Mouse (Mus musculus): ENCODE data around the gene Rasgef1b.

The Rasgef1b gene

DNA sequence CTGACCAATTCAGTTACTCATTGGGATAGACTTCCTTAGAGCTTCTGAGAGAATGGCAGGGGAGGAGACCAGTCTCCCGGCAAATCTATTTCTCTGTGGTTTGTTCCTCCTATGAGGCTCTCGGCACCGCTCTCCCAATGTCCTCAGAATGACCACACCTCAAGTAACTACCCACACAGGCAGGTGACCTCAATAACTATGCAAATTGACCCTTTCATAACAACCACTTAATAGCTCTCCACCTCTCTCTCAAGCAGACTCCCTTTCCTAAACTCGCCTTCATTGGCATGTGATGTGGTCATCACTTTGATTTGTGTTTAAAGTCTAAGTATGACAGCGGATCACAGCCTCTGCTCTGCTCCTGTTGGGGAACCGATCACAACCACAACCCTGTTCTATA is 281.4 kb downstream of the Rasgef1b start:
- no peak for DNase-seq (ENCODE audit: low read depth)

DNA sequence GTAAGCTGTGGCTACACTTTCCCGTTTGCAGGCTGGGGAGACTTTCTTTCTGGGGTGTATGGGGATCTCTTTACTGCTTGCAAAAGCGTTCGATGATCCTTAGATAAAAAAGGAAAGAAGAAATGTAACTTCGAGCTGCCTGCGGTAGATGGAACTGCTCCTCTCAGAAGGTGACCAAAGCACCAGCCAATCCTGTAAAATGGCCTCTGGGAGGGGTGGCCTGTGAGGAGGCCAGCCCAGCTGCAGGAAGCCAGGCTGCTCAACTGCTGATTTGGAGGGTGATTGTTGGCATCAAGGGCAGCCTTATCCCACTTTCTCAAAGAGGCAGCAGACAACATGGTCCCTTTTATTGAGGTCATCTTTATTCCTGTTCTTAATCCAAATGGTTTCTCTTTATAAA is 283.6 kb downstream of the Rasgef1b start:
- DNase-seq (ENCODE audit: low read depth): no peak

DNA sequence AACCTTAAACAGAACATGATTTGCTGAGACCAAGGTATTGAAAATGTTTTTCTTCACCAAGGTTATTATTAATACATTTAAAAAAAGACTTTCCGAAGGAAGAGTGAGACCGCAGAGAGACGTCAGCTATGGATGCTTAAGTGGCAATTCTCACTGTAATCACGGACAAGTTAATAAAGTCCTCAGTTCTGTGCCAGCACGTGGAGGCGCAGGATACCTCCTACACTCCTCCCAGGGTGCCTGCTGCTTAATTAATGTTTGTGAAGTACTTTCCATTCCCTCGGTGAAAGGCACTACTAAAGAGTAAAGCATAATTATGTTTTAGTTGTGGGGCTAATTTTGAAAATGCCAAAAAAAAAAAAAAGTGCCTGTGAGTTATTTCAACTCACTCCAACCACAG is 284.1 kb downstream of the Rasgef1b start:
- DNase-seq (ENCODE audit: low read depth): no peak

DNA sequence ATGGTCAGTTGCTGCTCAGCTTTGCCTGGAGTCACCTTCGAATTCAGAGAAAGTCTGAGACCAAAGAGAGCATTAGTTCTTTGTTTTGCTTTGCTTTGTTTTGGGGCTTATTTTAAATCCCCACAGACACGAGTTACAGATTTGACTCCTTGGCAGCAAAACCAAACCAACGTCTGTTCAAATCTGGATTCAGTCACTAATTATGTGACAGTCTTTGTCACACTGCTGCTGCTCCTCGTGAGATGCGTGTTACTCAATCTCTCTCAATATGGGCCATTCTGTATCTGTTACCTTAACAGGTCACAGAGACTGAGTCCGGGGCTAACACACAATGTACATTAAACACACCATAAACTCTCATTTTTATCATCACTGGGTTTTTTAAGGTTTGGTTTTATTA is 288.8 kb downstream of the Rasgef1b start:
- DNase-seq (ENCODE audit: low read depth): no peak

DNA sequence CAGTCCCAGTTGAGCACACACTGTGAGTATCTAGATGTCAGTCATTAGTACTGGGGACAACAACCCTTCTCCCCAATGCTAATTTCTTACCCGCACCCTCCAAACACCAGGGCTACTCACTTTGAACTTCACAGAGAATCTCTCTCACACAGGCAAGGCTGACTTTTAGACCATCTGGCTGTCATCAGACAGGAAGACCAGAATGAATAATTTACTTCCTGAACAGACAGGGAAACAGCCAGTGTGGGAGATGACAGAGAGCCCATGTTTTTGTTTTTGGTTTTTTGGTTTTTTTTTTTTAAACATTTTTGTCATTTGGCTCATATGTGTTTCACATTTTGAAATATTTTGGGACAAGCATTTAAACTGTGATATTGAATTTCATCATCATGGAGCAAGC is 290.3 kb downstream of the Rasgef1b start:
- DNase-seq (ENCODE audit: low read depth): no peak

DNA sequence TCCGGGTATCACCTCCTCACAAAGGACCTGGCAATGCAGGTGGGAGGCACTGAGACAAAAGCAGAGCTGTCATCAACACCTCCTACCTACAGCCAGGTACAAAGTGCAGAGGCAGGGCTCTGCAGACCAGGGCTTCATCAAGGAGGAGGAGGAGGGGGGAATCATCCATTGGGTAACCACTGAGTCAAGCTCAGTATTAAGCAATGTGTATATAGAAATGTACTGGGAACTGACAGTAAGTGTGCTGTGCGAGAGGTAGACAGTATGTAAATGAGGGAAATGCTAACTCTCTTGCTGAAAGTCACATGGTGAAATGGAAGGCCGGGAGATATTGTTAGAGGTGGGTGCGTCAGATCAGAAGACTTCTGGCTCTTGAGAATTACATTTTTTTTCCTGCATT is 294.6 kb downstream of the Rasgef1b start:
- no peak for DNase-seq (ENCODE audit: low read depth)

DNA sequence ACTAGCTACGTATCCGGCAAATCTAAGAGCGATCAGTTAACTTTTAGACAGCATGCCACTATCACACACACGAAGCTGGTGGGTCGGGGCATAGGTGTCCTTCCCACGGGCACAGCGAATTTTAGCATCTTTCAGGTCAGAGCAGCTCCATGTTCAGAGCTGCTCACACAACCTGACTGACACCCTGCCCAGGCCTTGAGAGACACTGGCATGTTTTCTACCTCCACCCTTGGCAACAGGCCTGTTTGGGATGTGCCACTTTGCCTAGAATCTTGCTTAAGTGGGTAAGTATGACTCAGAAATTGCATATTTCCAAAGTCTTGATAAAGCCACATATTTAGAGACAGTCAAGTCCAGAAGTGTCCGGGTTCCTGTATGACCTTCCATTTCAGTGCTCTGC is 296.4 kb downstream of the Rasgef1b start:
- DNase-seq (ENCODE audit: low read depth): no peak

DNA sequence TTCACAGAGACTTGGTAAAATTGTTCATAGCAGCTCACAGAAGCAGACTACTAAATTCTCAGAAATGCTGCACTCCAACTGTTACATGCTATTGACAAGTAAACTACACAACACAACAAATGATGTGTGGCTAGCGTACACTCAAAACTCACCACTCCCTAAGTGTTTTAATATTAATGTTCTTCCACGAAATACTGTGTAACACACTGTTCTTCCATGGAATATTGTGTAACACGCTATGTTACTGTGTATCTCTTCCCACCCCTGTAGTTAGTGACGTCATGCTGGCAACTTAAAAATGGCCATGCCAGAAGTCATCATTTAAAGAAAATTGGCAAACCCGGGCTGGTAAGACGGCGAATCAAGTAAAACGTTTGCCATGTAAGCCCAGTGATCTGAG is 299.6 kb downstream of the Rasgef1b start:
- DNase-seq (ENCODE audit: low read depth): no peak

DNA sequence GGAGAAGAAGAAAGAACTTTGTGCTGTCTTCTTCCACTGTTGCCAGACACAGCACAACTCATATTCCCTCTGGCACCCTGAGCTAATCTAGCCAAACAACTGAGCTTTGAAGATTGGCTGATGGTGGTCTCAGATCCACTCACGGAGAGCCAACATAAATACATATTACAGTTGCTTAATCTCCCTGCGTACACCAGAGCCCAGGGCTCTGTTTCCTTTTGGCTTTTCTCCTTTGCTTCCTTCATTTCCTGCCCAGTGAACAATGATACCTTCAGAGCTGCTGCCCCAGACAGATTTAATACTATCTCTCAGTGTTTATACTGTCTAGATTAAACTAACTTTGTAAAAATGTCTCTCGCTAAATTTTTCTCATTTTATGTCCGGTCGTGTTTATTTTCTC is 300.2 kb downstream of the Rasgef1b start:
- no peak for DNase-seq (ENCODE audit: low read depth)

DNA sequence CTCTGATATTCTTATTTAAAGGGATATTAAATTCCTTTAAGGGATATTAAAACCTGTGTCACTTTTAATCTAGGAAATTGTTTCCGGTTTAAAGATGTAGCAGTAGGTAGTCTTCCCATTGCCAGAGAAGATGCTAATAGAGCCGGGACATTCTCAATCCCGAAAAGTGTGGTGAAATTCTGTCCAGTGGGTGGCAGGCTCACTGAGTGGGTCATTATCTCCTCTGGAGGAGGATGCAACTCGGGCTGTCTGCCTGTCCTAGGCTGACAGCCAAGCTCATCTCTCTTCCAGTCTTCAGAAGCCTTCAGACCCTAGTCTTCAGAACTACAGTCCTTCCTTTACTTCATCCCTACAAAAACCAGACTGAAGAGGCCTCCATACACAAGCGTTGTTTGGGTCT is 305.6 kb downstream of the Rasgef1b start:
- no peak for DNase-seq (ENCODE audit: low read depth)

DNA sequence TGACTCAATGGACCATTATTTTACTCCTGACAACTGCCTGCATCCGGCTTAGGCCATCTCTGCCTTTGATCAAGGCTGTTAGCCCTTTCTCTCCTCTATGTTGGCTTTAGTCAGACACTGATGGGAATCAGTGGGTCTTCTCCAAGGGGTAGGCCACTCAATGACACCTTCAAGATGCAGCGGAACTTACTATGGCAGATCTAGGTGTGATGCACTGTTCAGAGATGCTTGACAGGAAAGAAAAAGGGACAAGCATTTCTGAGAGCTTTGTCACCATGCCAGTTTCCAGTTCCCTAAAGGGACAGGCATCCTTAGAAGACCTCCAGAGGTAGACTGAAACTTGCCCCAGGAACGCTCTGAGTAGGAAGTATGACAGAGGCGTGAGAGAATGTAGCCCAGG is 306.0 kb downstream of the Rasgef1b start:
- DNase-seq (ENCODE audit: low read depth): no peak

DNA sequence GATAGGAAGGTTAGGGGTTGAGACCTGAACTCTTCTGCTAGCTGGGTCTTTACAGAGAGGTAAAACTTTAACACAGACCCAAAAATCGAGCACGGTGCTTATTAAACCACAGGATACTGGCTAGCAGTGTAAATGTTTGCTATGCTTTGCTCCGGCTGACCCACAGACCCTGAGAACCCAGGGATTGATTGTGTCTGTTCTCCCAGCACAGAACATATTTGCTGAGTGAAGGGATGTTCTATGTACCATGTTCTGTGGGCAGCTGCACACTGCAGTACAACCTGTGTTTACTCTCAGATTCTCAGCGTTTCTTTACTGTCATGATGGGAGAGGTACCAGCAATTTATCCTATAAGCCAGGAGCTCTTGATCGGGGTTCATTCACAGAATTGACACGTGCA is 306.8 kb downstream of the Rasgef1b start:
- no peak for DNase-seq (ENCODE audit: low read depth)

DNA sequence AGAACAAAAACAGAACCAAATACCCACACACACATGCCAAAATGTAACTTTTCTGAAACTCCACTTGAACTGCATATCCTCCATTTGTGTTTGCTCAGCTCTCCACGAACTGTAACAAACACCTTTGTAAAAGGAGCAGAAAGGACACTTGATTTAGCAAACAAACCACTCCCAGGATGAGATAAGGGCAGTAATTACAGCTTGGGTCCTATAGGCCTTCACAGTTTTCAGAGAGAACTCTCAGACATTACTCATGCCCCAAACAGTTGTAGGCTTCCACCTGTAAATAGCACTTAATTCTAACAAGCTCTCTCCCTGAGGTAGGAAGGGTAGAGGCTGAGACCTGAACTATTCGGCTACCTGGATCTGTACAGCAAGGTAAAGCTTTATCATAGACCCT is 309.0 kb downstream of the Rasgef1b start:
- DNase-seq (ENCODE audit: low read depth): no peak

DNA sequence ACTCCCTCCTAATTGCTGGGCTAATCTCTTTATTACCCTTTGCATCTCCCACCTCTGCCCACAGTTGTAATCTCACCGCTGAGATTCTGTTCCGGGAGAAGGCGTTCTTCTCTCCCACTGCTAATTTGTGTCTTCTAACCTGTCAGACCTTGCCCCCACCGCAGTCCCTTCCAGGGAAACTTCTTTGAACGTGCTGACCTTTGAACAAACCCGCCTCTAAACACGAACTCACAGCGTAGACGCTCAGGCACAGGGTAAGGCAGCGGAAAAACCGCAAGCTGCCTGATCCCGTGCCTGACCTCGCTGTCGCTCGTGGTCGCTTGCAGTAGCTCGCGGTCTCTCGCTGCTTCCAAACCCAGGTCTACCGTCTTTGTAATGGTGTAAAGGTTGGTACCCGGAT is 312.0 kb downstream of the Rasgef1b start:
- DNase-seq (ENCODE audit: low read depth): no peak

DNA sequence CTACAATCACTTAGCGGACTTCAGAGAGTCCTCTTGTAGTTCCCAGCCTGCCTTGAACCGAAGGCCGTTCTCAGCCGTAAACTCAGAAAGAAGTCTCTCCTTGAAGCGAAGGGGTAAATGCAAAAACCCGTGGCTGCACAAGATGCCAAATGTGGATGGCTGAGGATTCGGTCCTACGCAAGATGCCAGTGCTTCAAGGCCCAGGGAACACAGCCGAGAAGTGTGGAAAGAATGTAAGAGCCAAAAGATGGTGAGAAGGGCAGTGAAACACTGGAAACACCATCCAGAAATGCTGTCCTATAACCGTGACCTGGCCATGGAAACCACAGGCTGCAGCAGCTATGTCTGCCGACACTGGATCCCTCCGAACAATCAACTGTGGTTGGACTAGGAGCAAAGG is 313.2 kb downstream of the Rasgef1b start:
- DNase-seq (ENCODE audit: low read depth): no peak

DNA sequence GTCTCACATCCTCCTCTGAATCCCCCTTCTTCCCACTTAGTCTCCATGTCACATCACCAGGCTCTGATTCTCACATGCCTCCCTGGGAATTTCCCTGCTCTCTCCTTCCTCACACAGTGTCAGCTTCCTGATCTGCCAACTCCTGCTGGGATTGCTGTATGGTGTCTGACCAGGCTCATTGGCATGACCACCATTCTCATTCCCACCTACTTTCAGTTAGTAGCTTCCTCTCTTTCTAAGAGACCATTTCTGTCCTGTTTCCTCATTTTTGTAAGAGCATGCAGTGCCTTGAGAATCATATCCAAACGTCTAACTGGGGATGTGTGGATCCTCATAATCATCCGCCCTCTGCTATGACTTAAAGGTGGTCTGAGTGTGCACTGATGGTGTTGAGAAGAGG is 313.8 kb downstream of the Rasgef1b start:
- no peak for DNase-seq (ENCODE audit: low read depth)

DNA sequence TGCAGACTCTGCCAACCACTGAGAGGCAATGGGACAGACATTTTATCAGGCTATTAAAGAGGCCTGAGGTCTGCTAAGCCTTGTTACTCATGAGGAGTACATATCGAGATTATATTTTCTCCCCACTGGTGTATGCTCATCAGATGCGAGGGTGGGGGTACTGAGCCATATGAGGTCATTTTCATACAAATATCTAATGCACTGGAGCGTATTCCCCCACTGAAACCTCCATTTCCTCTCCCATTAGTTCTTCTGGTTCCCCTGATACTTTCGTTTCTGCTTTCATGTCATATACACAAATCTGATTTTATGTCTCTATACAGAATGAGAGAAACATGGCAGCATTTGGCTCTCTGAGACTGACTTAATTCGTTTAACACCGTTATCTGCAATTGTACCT is 314.6 kb downstream of the Rasgef1b start:
- no peak for DNase-seq (ENCODE audit: low read depth)

DNA sequence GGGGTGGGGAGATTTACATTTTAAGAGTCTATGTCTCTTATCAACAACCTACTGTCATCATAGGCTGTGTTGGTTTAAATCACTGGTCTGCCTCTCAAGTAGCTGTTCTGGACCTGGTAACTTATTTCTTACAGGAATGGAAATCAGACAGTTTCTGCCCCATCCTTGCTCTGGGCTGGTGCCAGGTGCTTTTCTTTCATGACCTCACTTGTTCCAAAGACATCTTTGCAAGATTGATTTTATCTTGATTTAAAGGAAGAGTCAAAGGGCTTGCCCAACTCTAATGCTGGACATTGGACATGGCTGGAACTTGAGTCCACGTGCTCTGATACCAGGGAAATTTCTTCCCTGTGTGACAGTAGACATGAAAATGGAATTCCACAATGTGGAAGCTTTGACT is 315.0 kb downstream of the Rasgef1b start:
- no peak for DNase-seq (ENCODE audit: low read depth)

DNA sequence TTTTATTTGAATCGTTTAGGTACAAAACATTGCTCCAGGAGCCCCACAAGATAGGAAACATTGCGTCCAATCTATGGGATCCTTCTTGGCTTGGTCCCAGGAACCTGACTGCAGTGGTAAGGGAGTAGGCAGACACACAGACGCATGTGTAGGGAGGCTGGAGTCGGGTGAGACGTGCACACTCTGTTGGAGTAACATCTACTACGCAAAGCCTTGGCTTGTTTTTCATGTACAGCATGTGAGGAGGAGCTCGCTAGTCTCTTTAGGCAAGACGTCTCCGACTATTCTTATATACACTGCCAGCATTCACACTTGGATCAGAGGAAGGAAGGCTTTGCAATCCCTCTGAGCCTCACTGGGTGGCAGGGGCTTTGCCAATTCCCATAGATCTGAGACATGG is 315.5 kb downstream of the Rasgef1b start:
- no peak for DNase-seq (ENCODE audit: low read depth)

DNA sequence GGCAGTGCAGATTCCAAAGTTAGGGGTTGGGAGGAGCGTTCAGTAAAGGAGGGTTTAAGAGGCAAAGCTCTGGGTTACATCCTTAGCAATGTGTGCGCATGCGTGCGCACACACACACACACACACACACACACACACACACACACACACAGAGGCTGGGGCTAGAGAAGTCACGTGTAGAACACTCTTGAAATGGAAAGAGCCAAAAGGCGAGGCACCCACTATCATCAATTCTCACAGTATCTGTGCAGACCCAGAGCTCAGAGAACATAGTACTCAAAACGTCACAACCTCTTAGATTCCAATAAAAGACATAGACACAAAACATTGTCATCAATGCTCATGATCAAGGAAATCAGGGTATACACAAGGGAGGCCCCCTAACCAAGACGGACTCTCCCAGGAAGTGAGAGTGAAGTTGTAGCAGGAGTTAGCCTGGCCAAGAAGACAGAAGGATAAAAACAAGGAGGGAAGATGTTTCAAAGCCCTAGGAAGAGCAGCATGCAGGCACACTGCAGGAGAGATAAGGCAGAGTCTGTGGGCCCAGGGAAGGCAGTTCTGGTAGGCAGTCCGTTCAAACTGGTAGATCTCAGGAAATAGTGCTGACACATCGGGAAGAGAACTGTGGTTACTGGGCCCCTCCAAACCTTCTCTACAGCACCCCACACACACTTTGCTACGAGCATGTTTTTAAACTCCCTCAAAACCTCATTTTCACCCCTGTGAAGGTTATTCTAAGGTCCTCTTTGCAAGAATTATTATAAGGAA is 324.3 kb downstream of the Rasgef1b start:
- no peak for DNase-seq (ENCODE audit: low read depth)

DNA sequence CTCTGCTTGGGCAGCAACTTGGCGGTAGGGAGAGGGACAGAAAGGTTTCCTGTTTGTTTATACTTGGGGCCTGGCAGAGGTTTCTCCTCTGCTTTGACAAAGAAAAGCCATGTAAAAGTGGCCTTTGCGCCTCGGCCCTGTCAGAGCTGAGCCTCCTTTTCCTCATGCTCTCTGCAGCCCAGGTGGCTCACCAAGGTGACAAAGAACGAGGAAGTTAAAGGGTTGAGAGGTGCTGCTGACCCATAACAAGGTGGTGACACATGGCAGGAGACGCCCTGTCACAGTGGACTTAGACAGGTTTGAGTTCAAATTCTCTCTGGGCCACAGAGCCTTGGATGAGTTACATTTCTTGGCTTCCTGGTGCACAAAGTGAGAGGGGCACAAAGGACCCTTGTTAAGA is 325.5 kb downstream of the Rasgef1b start:
- no peak for DNase-seq (ENCODE audit: low read depth)

DNA sequence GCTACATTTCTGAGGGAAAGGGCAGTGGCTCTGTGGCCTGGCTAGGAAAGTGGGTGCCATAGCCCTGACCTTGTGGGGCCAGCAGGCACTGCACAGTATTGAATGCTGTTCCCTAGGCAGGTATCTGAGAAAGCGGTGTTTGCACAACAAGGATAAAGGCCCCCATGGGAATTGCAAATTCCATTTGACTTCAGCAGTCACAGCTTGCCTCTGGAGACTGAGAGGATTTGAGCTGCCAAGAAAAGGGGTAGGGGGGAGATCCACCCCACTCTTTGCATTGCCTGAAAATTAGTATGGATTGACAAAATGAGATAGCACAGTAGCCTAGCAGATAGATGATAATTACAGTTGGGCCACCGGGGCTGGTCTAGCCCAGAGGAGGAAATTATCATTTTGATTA is 326.1 kb downstream of the Rasgef1b start:
- DNase-seq (ENCODE audit: low read depth): no peak

DNA sequence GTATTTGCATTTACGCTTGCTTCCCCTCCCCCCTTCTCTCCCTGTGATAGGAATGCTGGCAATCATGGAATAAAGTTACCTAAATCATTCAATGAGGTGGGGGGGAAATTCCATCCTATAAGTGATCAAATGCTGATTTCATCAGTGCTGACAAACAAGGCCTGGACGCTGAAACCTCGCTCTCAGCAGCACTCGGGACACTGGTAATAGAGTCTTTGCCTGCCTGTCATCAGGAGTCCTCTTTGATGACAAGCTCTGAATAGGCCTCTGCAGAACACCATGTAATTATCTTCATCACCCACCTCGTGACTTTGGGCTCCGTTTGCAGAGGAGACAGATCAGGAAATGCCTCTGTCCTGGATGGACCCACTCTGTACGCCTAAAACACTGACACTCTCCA is 326.6 kb downstream of the Rasgef1b start:
- no peak for DNase-seq (ENCODE audit: low read depth)

DNA sequence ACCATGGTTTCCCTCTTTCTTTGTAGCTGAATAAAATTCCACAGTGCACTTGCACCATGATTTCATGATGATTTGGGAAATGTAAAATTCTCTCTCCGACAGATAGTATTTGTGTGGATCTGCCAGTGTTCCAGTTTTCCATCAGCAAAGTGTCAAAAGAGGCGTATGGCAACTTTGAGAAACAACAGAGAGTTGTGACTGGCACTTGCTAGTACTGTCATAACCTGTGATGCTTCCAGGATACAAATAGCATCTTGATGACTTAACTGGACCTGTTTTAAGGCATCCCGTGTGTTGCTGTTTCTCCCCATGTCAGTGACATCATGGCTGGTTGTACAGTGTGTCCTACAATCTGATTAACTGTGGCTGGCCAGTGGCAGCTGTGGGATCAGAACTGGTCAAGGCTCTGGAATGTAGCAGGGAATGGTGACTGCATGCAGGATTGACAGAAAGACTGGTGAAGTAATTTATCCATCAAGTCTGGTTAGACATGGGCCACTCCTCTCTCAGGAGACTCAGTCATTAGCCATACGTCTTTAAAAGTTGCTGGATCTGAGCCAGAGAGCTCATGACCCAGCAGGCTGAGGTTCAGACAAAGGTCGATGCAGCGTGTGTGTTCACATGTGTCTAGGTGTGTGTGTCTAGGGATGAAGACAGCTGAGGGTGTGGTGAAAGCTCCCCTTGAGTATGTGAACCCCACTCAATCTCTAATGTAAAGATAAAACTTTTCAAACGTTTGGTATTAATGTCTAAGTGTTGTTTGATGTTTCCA is 328.8 kb downstream of the Rasgef1b start:
- DNase-seq (ENCODE audit: low read depth): no peak

Data from 416B (cell line).